Mouse (Mus musculus): Measurements from ENCODE around the gene Tlcd1. TPM values are rescaled to one million over a fixed set of nuclear protein-coding genes. Genes with fewer than 3 reads are reported as not detected.

Tlcd1 gene
- polyA plus RNA-seq, 1 experiment from 2014 or later: 31.3 TPM

DNA sequence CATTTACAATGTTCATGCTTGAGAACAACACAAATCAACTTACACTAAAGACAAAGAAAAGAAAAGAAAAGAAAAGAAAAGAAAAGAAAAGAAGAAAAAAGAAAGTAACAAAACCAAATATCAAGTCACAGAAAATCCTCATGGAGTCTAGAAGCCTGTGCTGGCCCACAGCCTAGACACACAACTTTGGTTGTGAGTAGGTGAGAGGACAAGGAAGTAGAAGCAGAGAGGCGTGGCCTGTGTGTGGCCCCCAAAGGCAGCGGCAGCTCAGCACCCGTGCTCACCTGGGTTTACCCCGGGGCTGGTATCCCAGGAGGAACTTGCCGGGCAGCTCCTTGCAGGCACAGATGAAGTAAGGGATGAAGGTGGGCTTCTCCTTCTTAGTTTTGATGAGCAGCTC, 35.0 kb downstream of the Tlcd1 start:
- 82% methylated on average over 5 of the region's 5 CpGs for WGBS
- Histone ChIP-seq H3K9ac (no peak overlapping the region), H3K4me2 (no peak overlapping the region), H3K27me3 (no peaks in the 10 kb centered on the region), H3K4me3 (no peak overlapping the region), H3K9me3 (no peaks in the 10 kb centered on the region), H3K36me3 (peaks cover 94% of the 10 kb centered on the region), H3K4me1 (no peaks in the 10 kb centered on the region), H3K27ac (no peak overlapping the region)
- ATAC-seq (ENCODE audit: insufficient number of reproducible peaks, low FRiP score, low TSS enrichment, low read depth): no peak

DNA sequence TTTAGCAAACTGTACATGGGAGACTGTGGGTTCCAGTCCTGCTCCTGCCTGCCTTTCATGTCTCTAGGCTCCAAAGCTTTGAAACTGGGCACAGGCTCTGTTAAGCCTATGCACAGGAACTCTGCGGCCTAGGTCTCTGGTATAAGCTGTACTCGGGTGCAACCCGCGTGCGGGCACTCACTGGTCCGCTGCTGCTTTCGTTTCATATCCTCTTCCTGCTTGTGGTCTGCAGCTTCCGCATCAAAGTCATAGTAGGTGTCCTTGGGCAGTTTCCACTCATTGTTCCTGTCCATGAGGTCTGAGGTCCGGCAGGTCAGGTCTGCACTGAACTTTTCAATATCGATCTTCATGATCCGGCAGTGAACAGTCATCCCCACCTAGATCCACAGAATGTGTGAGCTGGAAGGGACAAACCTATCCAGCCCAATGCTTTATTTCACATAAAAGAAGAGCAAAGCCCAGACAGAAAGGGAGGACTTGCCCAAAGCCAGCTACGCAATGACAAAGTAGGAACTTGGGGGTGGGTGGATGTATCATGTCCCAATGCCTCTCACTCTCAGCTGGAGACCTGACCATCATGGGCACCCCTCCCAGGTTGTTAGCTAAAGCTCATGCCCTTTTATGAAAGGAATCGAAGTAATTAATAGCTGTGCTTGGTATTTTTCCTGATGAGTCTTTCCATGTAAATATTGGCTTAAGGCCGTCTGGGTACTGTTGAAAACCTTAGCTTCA, 36.7 kb downstream of the Tlcd1 start:
- Histone ChIP-seq H3K9me3 (no peaks in the 10 kb centered on the region), H3K9ac (no peak overlapping the region), H3K4me2 (no peak overlapping the region), H3K27me3 (no peaks in the 10 kb centered on the region), H3K36me3 (peaks cover 93% of the 10 kb centered on the region), H3K27ac (no peak overlapping the region), H3K4me1 (no peaks in the 10 kb centered on the region), H3K4me3 (no peak overlapping the region)
- no peak for ATAC-seq (ENCODE audit: insufficient number of reproducible peaks, low FRiP score, low TSS enrichment, low read depth)
- 89% methylated on average over 14 of the region's 14 CpGs for WGBS

- Histone ChIP-seq H3K27me3 (no peaks in the 10 kb centered on the region), H3K9ac (no peak overlapping the region), H3K4me3 (no peak overlapping the region), H3K36me3 (peaks cover 90% of the 10 kb centered on the region), H3K4me2 (no peak overlapping the region), H3K9me3 (no peaks in the 10 kb centered on the region), H3K27ac (no peak overlapping the region), H3K4me1 (no peaks in the 10 kb centered on the region)
- 86% methylated on average over 11 of the region's 11 CpGs for WGBS
- no peak for ATAC-seq (ENCODE audit: insufficient number of reproducible peaks, low FRiP score, low TSS enrichment, low read depth)
These were observed 39.3 kb downstream of the Tlcd1 start for GRCm38 (mm10) chr11:78215709-78216317.

DNA sequence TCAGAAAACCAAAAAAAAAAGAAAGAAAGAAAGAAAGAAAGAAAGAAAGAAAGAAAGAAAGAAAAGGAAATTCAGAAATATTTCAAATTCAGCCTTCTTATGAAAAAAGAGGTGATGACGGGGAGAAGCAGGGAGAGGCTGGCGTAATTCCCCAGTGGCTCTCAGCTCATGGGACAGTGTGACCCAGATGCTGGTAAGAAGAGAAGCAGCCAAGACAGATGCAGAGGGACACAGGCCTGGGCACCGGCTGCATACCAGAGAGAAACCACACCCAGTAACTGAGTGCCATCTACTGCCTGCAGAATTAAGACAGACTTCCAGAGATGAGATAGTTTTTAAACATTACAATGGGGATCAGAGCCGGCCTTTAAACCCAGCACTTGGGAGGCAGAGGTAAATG, 47.1 kb downstream of the Tlcd1 start:
- ATAC-seq (ENCODE audit: insufficient number of reproducible peaks, low FRiP score, low TSS enrichment, low read depth): no peak
- Histone ChIP-seq H3K9me3 (no peaks in the 10 kb centered on the region), H3K4me3 (no peak overlapping the region), H3K4me1 (no peaks in the 10 kb centered on the region), H3K9ac (no peak overlapping the region), H3K36me3 (peaks cover 95% of the 10 kb centered on the region), H3K27me3 (no peaks in the 10 kb centered on the region), H3K4me2 (no peak overlapping the region), H3K27ac (no peak overlapping the region)
- 87% methylated on average over 4 of the region's 4 CpGs for WGBS

Small RNA genes within 50 kb of the gene (microRNA-seq; reads per million reads assigned to microRNA genes)
- gene Mir7653: not detected

Other genes starting within 250 kb of the Tlcd1 start
- 0.42 and 0.84 TPM in 2 replicates for gene Sez6, start 245.9 kb upstream of the Tlcd1 start, polyA plus RNA-seq (2015; fragmentation: Nextera tagmentation; extraction: Ambion mirVana)
- gene Phf12, start 194.0 kb upstream of the Tlcd1 start, polyA plus RNA-seq (2015; fragmentation: Nextera tagmentation; extraction: Ambion mirVana): 10.7 and 14.1 TPM in 2 replicates
- 16.8 and 17.8 TPM in 2 replicates for gene Dhrs13, start 144.4 kb upstream of the Tlcd1 start, polyA plus RNA-seq (2015; fragmentation: Nextera tagmentation; extraction: Ambion mirVana)
- 56.1 and 67.6 TPM in 2 replicates for gene Flot2, start 138.8 kb upstream of the Tlcd1 start, polyA plus RNA-seq (2015; fragmentation: Nextera tagmentation; extraction: Ambion mirVana)
- 30.6 and 33.7 TPM in 2 replicates for gene Eral1, start 96.3 kb upstream of the Tlcd1 start, polyA plus RNA-seq (2015; fragmentation: Nextera tagmentation; extraction: Ambion mirVana)
- gene Fam222b, start 82.1 kb upstream of the Tlcd1 start, polyA plus RNA-seq (2015; fragmentation: Nextera tagmentation; extraction: Ambion mirVana): 10.5 and 13.2 TPM in 2 replicates
- 65.6 and 67.0 TPM in 2 replicates for gene Traf4, start 11.1 kb upstream of the Tlcd1 start, polyA plus RNA-seq (2015; fragmentation: Nextera tagmentation; extraction: Ambion mirVana)
- gene Nek8, start within 50 bp of the Tlcd1 start, polyA plus RNA-seq (2015; fragmentation: Nextera tagmentation; extraction: Ambion mirVana): 15.4 and 16.2 TPM in 2 replicates
- 1,208 and 1,454 TPM in 2 replicates for gene Rpl23a, start 6.9 kb downstream of the Tlcd1 start, polyA plus RNA-seq (2015; fragmentation: Nextera tagmentation; extraction: Ambion mirVana)
- gene Rab34, start 11.7 kb downstream of the Tlcd1 start, polyA plus RNA-seq (2015; fragmentation: Nextera tagmentation; extraction: Ambion mirVana): 153 and 164 TPM in 2 replicates
- 3.1 and 3.5 TPM in 2 replicates for gene Proca1, start 16.7 kb downstream of the Tlcd1 start, polyA plus RNA-seq (2015; fragmentation: Nextera tagmentation; extraction: Ambion mirVana)
- gene Sdf2, start 69.0 kb downstream of the Tlcd1 start, polyA plus RNA-seq (2015; fragmentation: Nextera tagmentation; extraction: Ambion mirVana): 93.2 and 97.7 TPM in 2 replicates
- gene Supt6, start 69.3 kb downstream of the Tlcd1 start, polyA plus RNA-seq (2015; fragmentation: Nextera tagmentation; extraction: Ambion mirVana): 27.4 and 28.2 TPM in 2 replicates
- 63.3 and 68.8 TPM in 2 replicates for gene 2610507B11Rik, start 85.0 kb downstream of the Tlcd1 start, polyA plus RNA-seq (2015; fragmentation: Nextera tagmentation; extraction: Ambion mirVana)
- 0.09 TPM in 1 of 2 replicates, not detected in the other for gene BC030499, start 114.1 kb downstream of the Tlcd1 start, polyA plus RNA-seq (2015; fragmentation: Nextera tagmentation; extraction: Ambion mirVana)
- 26.3 and 29.5 TPM in 2 replicates for gene Spag5, start 124.8 kb downstream of the Tlcd1 start, polyA plus RNA-seq (2015; fragmentation: Nextera tagmentation; extraction: Ambion mirVana)
- gene Aldoc, start 146.3 kb downstream of the Tlcd1 start, polyA plus RNA-seq (2015; fragmentation: Nextera tagmentation; extraction: Ambion mirVana): 25.0 and 25.5 TPM in 2 replicates
- 83.9 and 85.7 TPM in 2 replicates for gene Pigs, start 151.7 kb downstream of the Tlcd1 start, polyA plus RNA-seq (2015; fragmentation: Nextera tagmentation; extraction: Ambion mirVana)
- 35.8 and 44.3 TPM in 2 replicates for gene Unc119, start 166.8 kb downstream of the Tlcd1 start, polyA plus RNA-seq (2015; fragmentation: Nextera tagmentation; extraction: Ambion mirVana)
- 3.1 and 3.5 TPM in 2 replicates for gene Foxn1, start 209.8 kb downstream of the Tlcd1 start, polyA plus RNA-seq (2015; fragmentation: Nextera tagmentation; extraction: Ambion mirVana)
- gene Slc13a2, start 245.5 kb downstream of the Tlcd1 start, polyA plus RNA-seq (2015; fragmentation: Nextera tagmentation; extraction: Ambion mirVana): 0.10 TPM in 1 of 2 replicates, not detected in the other